Mouse (Mus musculus) E14TG2a.4 (cell line): ENCODE results near the gene Ifna6.

ENCODE experiments used
- CTCF ChIP-seq: conservative IDR thresholded peaks from 2 replicates; pipeline ENCODE4 v1.5.1; 2014; ENCODE audit warnings: low read length
- NANOG ChIP-seq: IDR thresholded peaks from 2 replicates; pipeline ENCODE4 v1.6.1; 2014; ENCODE audit warnings: borderline replicate concordance, low read length, mixed read lengths
- POU5F1 ChIP-seq: IDR thresholded peaks from 2 replicates; pipeline ENCODE4 v1.6.1; 2014; ENCODE audit warnings: low read length, borderline replicate concordance

DNA sequence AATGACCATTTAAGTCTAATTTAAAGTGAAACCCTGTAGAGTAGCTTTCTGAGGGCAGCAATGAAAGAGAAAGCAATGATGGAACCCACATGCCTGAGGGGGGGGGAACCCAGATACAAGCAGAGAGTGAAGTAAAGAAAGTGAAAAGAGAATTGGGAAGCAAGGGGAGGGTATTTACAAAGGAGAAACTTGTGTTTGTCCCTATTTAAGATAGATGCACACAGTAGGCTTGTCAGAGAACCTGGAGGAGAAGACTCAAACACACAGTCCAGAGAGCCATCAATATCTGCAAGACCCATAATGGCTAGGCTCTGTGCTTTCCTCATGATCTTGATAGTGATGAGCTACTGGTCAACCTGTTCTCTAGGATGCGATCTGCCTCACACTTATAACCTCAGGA is 7.6 kb upstream of the Ifna6 start, which contains the start of gene Ifna11:
- TF ChIP-seq CTCF: no peak
- no peak for TF ChIP-seq POU5F1
- no peak for TF ChIP-seq NANOG
